In genomic region chr9:5604019-5604418, GRCm38 (mm10) we compare ENCODE assay signal across 15 mouse cellular contexts.
"Had no signal": no experiment of that assay in that cellular context is flagged by ENCODE, and none has a peak within 500 bp of the region (broad histone marks: within the 10 kb centered on the region; RNA-seq: fewer than 3 reads in every experiment).

No protein-coding gene starts in this region.

- H3K36me3 ChIP-seq: limb, embryonic 12.5 days; limb, embryonic 15.5 days; midbrain, embryonic 12.5 days; midbrain, embryonic 15.5 days had no signal

- H3K4me1 ChIP-seq: limb, embryonic 12.5 days; limb, embryonic 15.5 days; midbrain, embryonic 12.5 days; midbrain, embryonic 15.5 days had no signal

- H3K9ac ChIP-seq: limb, embryonic 12.5 days; limb, embryonic 15.5 days; liver, embryonic 14.5 days; liver, postnatal 0 days; lung, embryonic 14.5 days; midbrain, embryonic 12.5 days; midbrain, embryonic 15.5 days had no signal

- DNase-seq: kidney, postnatal 14 days; kidney, postnatal 4 days; left cerebral cortex, postnatal 4 days; liver, postnatal 0 days; lung, embryonic 14.5 days; thymus, adult 18-20 months; thymus, postnatal 4 days had no signal

- ATAC-seq: liver, postnatal 0 days; lung, postnatal 0 days; midbrain, embryonic 15.5 days had no signal

- H3K4me2 ChIP-seq: limb, embryonic 12.5 days; limb, embryonic 15.5 days; liver, embryonic 11.5 days; lung, embryonic 14.5 days; midbrain, embryonic 12.5 days; midbrain, embryonic 15.5 days had no signal

- H3K27ac ChIP-seq: limb, embryonic 12.5 days; limb, embryonic 15.5 days; liver, embryonic 14.5 days; macrophage; midbrain, embryonic 12.5 days; midbrain, embryonic 15.5 days had no signal

- H3K9me3 ChIP-seq: limb, embryonic 12.5 days; limb, embryonic 15.5 days; midbrain, embryonic 12.5 days; midbrain, embryonic 15.5 days had no signal

- H3K4me3 ChIP-seq: limb, embryonic 12.5 days; limb, embryonic 15.5 days; midbrain, embryonic 12.5 days; midbrain, embryonic 15.5 days had no signal

- H3K27me3 ChIP-seq: limb, embryonic 12.5 days; limb, embryonic 15.5 days; midbrain, embryonic 12.5 days; midbrain, embryonic 15.5 days had no signal
